Mouse (Mus musculus) heart, postnatal 0 days (tissue): ENCODE data around the gene Rasgrf2. TPM values are rescaled to one million over a fixed set of nuclear protein-coding genes. Genes with fewer than 3 reads are reported as not detected.

Experiments used
- ATAC-seq: fragments of 200-750 bp; cut with Nextera tagmentation; 2 replicates; pipeline ENCODE4 v1.8.0; 2017; ENCODE audit warnings: low read depth, moderate number of reproducible peaks, moderate library complexity; ENCODE audit not compliant: insufficient read depth
- DNase-seq: peaks from one replicate; pipeline ENCODE4 v3.0.0-alpha.2; 2016; ENCODE audit warnings: low spot score
- H3K27ac ChIP-seq: fragments of 300-500 bp; sonication (generic); 2 replicates; pipeline ENCODE4 v1.5.1; 2014; ENCODE audit warnings: low read depth, mild to moderate bottlenecking
- H3K27me3 ChIP-seq: fragments of 300-500 bp; sonication (generic); 2 replicates; pipeline ENCODE4 v1.6.1; 2014; ENCODE audit warnings: low read length, mixed read lengths; ENCODE audit not compliant: control insufficient read depth, insufficient read depth
- H3K36me3 ChIP-seq: fragments of 300-500 bp; sonication (generic); replicated peaks from 2 replicates; pipeline ENCODE4 v1.6.1; 2014; ENCODE audit warnings: low read length, mixed read lengths; ENCODE audit not compliant: control insufficient read depth, insufficient read depth
- H3K4me1 ChIP-seq: fragments of 300-500 bp; sonication (generic); 2 replicates; pipeline ENCODE4 v1.6.1; 2014; ENCODE audit warnings: antibody characterized with exemption; ENCODE audit not compliant: control insufficient read depth, insufficient read depth
- H3K4me2 ChIP-seq: fragments of 300-500 bp; sonication (generic); 2 replicates; pipeline ENCODE4 v1.6.1; 2014; ENCODE audit warnings: low read depth, mild to moderate bottlenecking, low read length, moderate library complexity
- H3K4me3 ChIP-seq: fragments of 300-500 bp; sonication (generic); 2 replicates; pipeline ENCODE4 v1.5.1; 2014; ENCODE audit warnings: low read depth, low read length
- H3K9ac ChIP-seq: fragments of 300-500 bp; sonication (generic); replicated peaks from 2 replicates; pipeline ENCODE4 v1.6.1; 2014; ENCODE audit warnings: low read depth, low read length, mixed read lengths
- H3K9me3 ChIP-seq: fragments of 300-500 bp; sonication (generic); replicated peaks from 2 replicates; pipeline ENCODE4 v1.6.1; 2016; ENCODE audit warnings: low read length; ENCODE audit not compliant: control insufficient read depth
- CTCF ChIP-seq: IDR thresholded peaks from 2 replicates; pipeline ENCODE4 v1.5.1; 2016; ENCODE audit warnings: antibody characterized with exemption, control low read depth, low read depth
- EP300 ChIP-seq: IDR thresholded peaks from 2 replicates; pipeline ENCODE4 v1.6.1; 2016; ENCODE audit warnings: antibody characterized with exemption, low read depth
- WGBS: fragments of 180-500 bp; shearing (Covaris S2); extraction: QIAGEN DNeasy Blood & Tissue Kit; methylation state at CpG from one replicate; pipeline ENCODE4 v1.1.7; 2014; 5-methylcytosine and 5-hydroxymethylcytosine counted together
- polyA plus RNA-seq: library from polyadenylated mRNA; unstranded; fragments of >200 nt; fragmentation: Nextera tagmentation; extraction: Ambion mirVana; gene quantifications from 2 replicates; pipeline ENCODE4 v1.2.1, GENCODE M21; 2015
- total RNA-seq: library from RNA; depleted of rRNA; stranded (reverse); fragments of >200 nt; gene quantifications from 2 replicates; pipeline ENCODE4 v1.2.3, GENCODE M21; 2014; ENCODE audit warnings: low replicate concordance

The Rasgrf2 gene
- total and polyA plus RNA-seq, 2 experiments from 2014 or later: 0.34 to 1.8 TPM

DNA sequence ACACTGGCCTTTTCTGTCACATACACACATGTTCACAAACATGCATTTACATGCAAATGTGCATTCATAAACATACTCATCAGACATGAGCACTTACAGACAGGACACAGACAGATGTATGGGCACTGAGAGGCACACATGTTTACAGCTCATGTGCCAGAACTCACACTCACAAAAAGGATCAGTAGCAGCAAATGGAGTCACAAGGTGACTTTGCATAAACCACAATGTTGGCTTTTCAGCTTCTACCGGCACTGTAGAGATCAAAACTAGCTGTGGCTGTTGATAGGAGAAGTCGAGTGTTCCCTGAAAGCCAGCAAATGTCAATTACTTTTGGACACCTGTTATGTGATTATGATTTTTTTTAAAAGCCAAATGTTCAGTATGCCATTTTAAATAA is 1.1 kb upstream of the Rasgrf2 start:
- H3K27me3 ChIP-seq: peaks cover 16% of the 10 kb centered on the region
- H3K4me2 ChIP-seq: no peak overlapping the region
- no peaks in the 10 kb centered on the region for H3K36me3 ChIP-seq
- no peak overlapping the region for H3K27ac ChIP-seq
- ATAC-seq (no peak), DNase-seq (no peak)
- no peak overlapping the region for H3K4me3 ChIP-seq
- WGBS: 49% methylated on average over 2 of the region's 2 CpGs
- no peak overlapping the region for H3K9ac ChIP-seq
- H3K9me3 ChIP-seq: no peaks in the 10 kb centered on the region
- peaks cover 3% of the 10 kb centered on the region; the same call in 1 of the 2 replicates for H3K4me1 ChIP-seq
- TF ChIP-seq EP300 (no peak), CTCF (no peak)

GRCm38 (mm10) chr13:92130994-92131383 is 467 bp downstream of the Rasgrf2 start:
- Histone ChIP-seq H3K4me1 (peaks cover 3% of the 10 kb centered on the region; the same call in 1 of the 2 replicates), H3K9me3 (no peaks in the 10 kb centered on the region), H3K4me2 (peak overlapping the region; percentile 90), H3K27me3 (peaks cover 16% of the 10 kb centered on the region), H3K36me3 (no peaks in the 10 kb centered on the region), H3K9ac (no peak overlapping the region), H3K27ac (no peak overlapping the region), H3K4me3 (peak overlapping the region; percentile 57)
- ATAC-seq (no peak), DNase-seq (no peak)
- 10% methylated on average over 22 of the region's 22 CpGs for WGBS
- TF ChIP-seq CTCF: no peak
- TF ChIP-seq EP300: no peak

DNA sequence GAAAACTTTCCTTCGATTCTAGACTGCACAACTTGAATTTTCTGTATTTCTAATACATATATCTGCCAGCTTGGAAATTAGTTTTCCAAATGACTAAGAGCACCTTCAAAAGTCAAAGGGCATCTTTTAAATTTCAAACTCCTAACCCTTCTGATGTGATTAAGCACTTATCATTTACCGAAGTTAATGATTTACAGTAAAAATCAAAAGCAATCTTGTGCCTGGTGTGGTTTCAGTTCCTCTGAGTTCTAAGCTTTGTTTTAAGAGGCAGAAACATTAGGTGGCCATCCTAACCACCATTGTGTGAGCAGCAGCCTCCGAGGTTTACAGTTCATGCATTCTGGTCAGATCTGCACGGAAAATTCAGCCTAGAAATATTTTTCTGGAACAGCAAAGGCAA is 1.6 kb downstream of the Rasgrf2 start:
- DNase-seq (no peak), ATAC-seq (no peak)
- peaks cover 3% of the 10 kb centered on the region; the same call in 1 of the 2 replicates for H3K4me1 ChIP-seq
- H3K27me3 ChIP-seq: peaks cover 16% of the 10 kb centered on the region
- H3K4me2 ChIP-seq: no peak overlapping the region
- TF ChIP-seq EP300: no peak
- H3K9me3 ChIP-seq: no peaks in the 10 kb centered on the region
- no peaks in the 10 kb centered on the region for H3K36me3 ChIP-seq
- H3K4me3 ChIP-seq: no peak overlapping the region
- H3K27ac ChIP-seq: no peak overlapping the region
- 80% methylated on average over 4 of the region's 4 CpGs for WGBS
- H3K9ac ChIP-seq: no peak overlapping the region

GRCm38 (mm10) chr13:92125902-92126301 is 5.6 kb downstream of the Rasgrf2 start:
- Histone ChIP-seq H3K27me3 (peaks cover 6% of the 10 kb centered on the region; the same call in 1 of the 2 replicates), H3K27ac (no peak overlapping the region), H3K4me2 (no peak overlapping the region), H3K9ac (no peak overlapping the region), H3K4me1 (no peaks in the 10 kb centered on the region), H3K36me3 (no peaks in the 10 kb centered on the region), H3K9me3 (no peaks in the 10 kb centered on the region), H3K4me3 (no peak overlapping the region)
- WGBS: 87% methylated on average over 5 of the region's 5 CpGs
- DNase-seq (no peak), ATAC-seq (no peak)
- TF ChIP-seq EP300 (no peak), CTCF (no peak)

- H3K4me1 ChIP-seq: no peaks in the 10 kb centered on the region
- H3K4me3 ChIP-seq: no peak overlapping the region
- DNase-seq (no peak), ATAC-seq (no peak)
- no peaks in the 10 kb centered on the region for H3K36me3 ChIP-seq
- no peaks in the 10 kb centered on the region for H3K27me3 ChIP-seq
- no peak for TF ChIP-seq CTCF
- TF ChIP-seq EP300: no peak
- H3K27ac ChIP-seq: no peak overlapping the region
- H3K9ac ChIP-seq: no peak overlapping the region
- 60% methylated on average over 5 of the region's 5 CpGs for WGBS
- no peak overlapping the region for H3K4me2 ChIP-seq
- no peaks in the 10 kb centered on the region for H3K9me3 ChIP-seq
Measured at GRCm38 (mm10) chr13:92119623-92120022, 11.8 kb downstream of the Rasgrf2 start.

GRCm38 (mm10) chr13:92114076-92114475 is 17.4 kb downstream of the Rasgrf2 start:
- Histone ChIP-seq H3K27ac (no peak overlapping the region), H3K9ac (no peak overlapping the region), H3K4me2 (no peak overlapping the region), H3K9me3 (no peaks in the 10 kb centered on the region), H3K36me3 (no peaks in the 10 kb centered on the region), H3K27me3 (no peaks in the 10 kb centered on the region), H3K4me1 (no peaks in the 10 kb centered on the region), H3K4me3 (no peak overlapping the region)
- 77% methylated on average over 3 of the region's 3 CpGs for WGBS
- no peak for DNase-seq
- no peak for TF ChIP-seq EP300
- TF ChIP-seq CTCF: no peak
- no peak for ATAC-seq
